Mouse (Mus musculus): ENCODE data around the gene Ssr2. TPM values are rescaled to one million over a fixed set of nuclear protein-coding genes. Genes with fewer than 3 reads are reported as not detected.
A peak's percentile ranks its signal among the peaks of the same experiment; 100 is the strongest.

Gene Ssr2
- polyA plus RNA-seq, 1 experiment from 2014 or later: 301 TPM

- Histone ChIP-seq H3K27me3 (ENCODE audit: control insufficient read depth, insufficient read depth, low read length) (no peaks in the 10 kb centered on the region), H3K4me1 (ENCODE audit: control insufficient read depth, insufficient read depth, low read length) (peaks cover 21% of the 10 kb centered on the region), H3K27ac (ENCODE audit: low read length) (peak overlapping the region; percentile 99), H3K4me3 (ENCODE audit: low read depth, low read length) (peak overlapping the region; percentile 92), H3K9me3 (ENCODE audit: control insufficient read depth, low read depth, low read length) (no peaks in the 10 kb centered on the region), H3K36me3 (ENCODE audit: control insufficient read depth, insufficient read depth, low read length) (peaks cover 32% of the 10 kb centered on the region), H3K9ac (replicated peaks; ENCODE audit: low read depth, low read length) (peak overlapping the region; percentile 88), H3K4me2 (replicated peaks; ENCODE audit: low read depth, low read length) (peak overlapping the region; percentile 72)
- ATAC-seq (ENCODE audit: insufficient number of reproducible peaks, insufficient read depth, low FRiP score, low read depth): peak; percentile 54; the same call in 1 of the 2 replicates
- WGBS: 1% methylated on average over 40 of the region's 41 CpGs
Observed at GRCm38 (mm10) chr3:88553880-88554586, 21.6 kb upstream of the Ssr2 start.

GRCm38 (mm10) chr3:88555069-88555605 lies 20.5 kb upstream of the Ssr2 start:
- H3K9ac ChIP-seq (replicated peaks; ENCODE audit: low read depth, low read length): no peak overlapping the region
- peaks cover 43% of the 10 kb centered on the region for H3K36me3 ChIP-seq (ENCODE audit: control insufficient read depth, insufficient read depth, low read length)

GRCm38 (mm10) chr3:88555731-88556130 lies 19.9 kb upstream of the Ssr2 start:
- Histone ChIP-seq H3K9ac (replicated peaks; ENCODE audit: low read depth, low read length) (no peak overlapping the region), H3K27me3 (ENCODE audit: control insufficient read depth, insufficient read depth, low read length) (no peaks in the 10 kb centered on the region), H3K4me1 (ENCODE audit: control insufficient read depth, insufficient read depth, low read length) (peaks cover 21% of the 10 kb centered on the region), H3K9me3 (ENCODE audit: control insufficient read depth, low read depth, low read length) (no peaks in the 10 kb centered on the region), H3K36me3 (ENCODE audit: control insufficient read depth, insufficient read depth, low read length) (peaks cover 49% of the 10 kb centered on the region), H3K4me2 (replicated peaks; ENCODE audit: low read depth, low read length) (no peak overlapping the region), H3K27ac (ENCODE audit: low read length) (no peak overlapping the region), H3K4me3 (ENCODE audit: low read depth, low read length) (no peak overlapping the region)
- WGBS: 95% methylated on average over 6 of the region's 6 CpGs
- no peak for ATAC-seq (ENCODE audit: insufficient number of reproducible peaks, insufficient read depth, low FRiP score, low read depth)

More at GRCm38 (mm10) chr3:88555069-88555605, 20.5 kb upstream of the Ssr2 start:
- Histone ChIP-seq H3K4me2 (replicated peaks; ENCODE audit: low read depth, low read length) (peak overlapping the region; percentile 72), H3K9me3 (ENCODE audit: control insufficient read depth, low read depth, low read length) (no peaks in the 10 kb centered on the region), H3K4me1 (ENCODE audit: control insufficient read depth, insufficient read depth, low read length) (peaks cover 21% of the 10 kb centered on the region), H3K27me3 (ENCODE audit: control insufficient read depth, insufficient read depth, low read length) (no peaks in the 10 kb centered on the region), H3K4me3 (ENCODE audit: low read depth, low read length) (no peak overlapping the region), H3K27ac (ENCODE audit: low read length) (no peak overlapping the region)
- 81% methylated on average over 5 of the region's 5 CpGs for WGBS
- ATAC-seq (ENCODE audit: insufficient number of reproducible peaks, insufficient read depth, low FRiP score, low read depth): no peak

- no peak overlapping the region for H3K4me2 ChIP-seq (replicated peaks; ENCODE audit: low read depth, low read length)
- no peak overlapping the region for H3K9ac ChIP-seq (replicated peaks; ENCODE audit: low read depth, low read length)
- H3K27me3 ChIP-seq (ENCODE audit: control insufficient read depth, insufficient read depth, low read length): no peaks in the 10 kb centered on the region
- H3K4me3 ChIP-seq (ENCODE audit: low read depth, low read length): no peak overlapping the region
- H3K27ac ChIP-seq (ENCODE audit: low read length): no peak overlapping the region
- 97% methylated on average over 8 of the region's 8 CpGs for WGBS
- no peaks in the 10 kb centered on the region for H3K9me3 ChIP-seq (ENCODE audit: control insufficient read depth, low read depth, low read length)
- peaks cover 17% of the 10 kb centered on the region for H3K4me1 ChIP-seq (ENCODE audit: control insufficient read depth, insufficient read depth, low read length)
- ATAC-seq (ENCODE audit: insufficient number of reproducible peaks, insufficient read depth, low FRiP score, low read depth): no peak
- peaks cover 55% of the 10 kb centered on the region for H3K36me3 ChIP-seq (ENCODE audit: control insufficient read depth, insufficient read depth, low read length)
Observed at GRCm38 (mm10) chr3:88556616-88557015, 19.1 kb upstream of the Ssr2 start.

GRCm38 (mm10) chr3:88559596-88559995 lies 16.1 kb upstream of the Ssr2 start:
- peaks cover 82% of the 10 kb centered on the region for H3K36me3 ChIP-seq (ENCODE audit: control insufficient read depth, insufficient read depth, low read length)
- ATAC-seq (ENCODE audit: insufficient number of reproducible peaks, insufficient read depth, low FRiP score, low read depth): no peak
- no peak overlapping the region for H3K27ac ChIP-seq (ENCODE audit: low read length)
- H3K9me3 ChIP-seq (ENCODE audit: control insufficient read depth, low read depth, low read length): no peaks in the 10 kb centered on the region
- H3K4me3 ChIP-seq (ENCODE audit: low read depth, low read length): no peak overlapping the region
- H3K4me2 ChIP-seq (replicated peaks; ENCODE audit: low read depth, low read length): no peak overlapping the region
- no peaks in the 10 kb centered on the region for H3K27me3 ChIP-seq (ENCODE audit: control insufficient read depth, insufficient read depth, low read length)
- peaks cover 8% of the 10 kb centered on the region for H3K4me1 ChIP-seq (ENCODE audit: control insufficient read depth, insufficient read depth, low read length)
- H3K9ac ChIP-seq (replicated peaks; ENCODE audit: low read depth, low read length): no peak overlapping the region
- WGBS: 96% methylated on average over 9 of the region's 9 CpGs

GRCm38 (mm10) chr3:88561989-88562388 lies 13.7 kb upstream of the Ssr2 start:
- H3K9ac ChIP-seq (replicated peaks; ENCODE audit: low read depth, low read length): no peak overlapping the region

GRCm38 (mm10) chr3:88563442-88563841 lies 12.2 kb upstream of the Ssr2 start:
- Histone ChIP-seq H3K4me1 (ENCODE audit: control insufficient read depth, insufficient read depth, low read length) (no peaks in the 10 kb centered on the region), H3K9ac (replicated peaks; ENCODE audit: low read depth, low read length) (no peak overlapping the region), H3K27ac (ENCODE audit: low read length) (no peak overlapping the region), H3K27me3 (ENCODE audit: control insufficient read depth, insufficient read depth, low read length) (no peaks in the 10 kb centered on the region), H3K9me3 (ENCODE audit: control insufficient read depth, low read depth, low read length) (no peaks in the 10 kb centered on the region), H3K4me2 (replicated peaks; ENCODE audit: low read depth, low read length) (no peak overlapping the region), H3K36me3 (ENCODE audit: control insufficient read depth, insufficient read depth, low read length) (peaks cover 88% of the 10 kb centered on the region), H3K4me3 (ENCODE audit: low read depth, low read length) (no peak overlapping the region)
- ATAC-seq (ENCODE audit: insufficient number of reproducible peaks, insufficient read depth, low FRiP score, low read depth): no peak
- 69% methylated on average over 4 of the region's 4 CpGs for WGBS

More at GRCm38 (mm10) chr3:88561989-88562388, 13.7 kb upstream of the Ssr2 start:
- H3K4me2 ChIP-seq (replicated peaks; ENCODE audit: low read depth, low read length): no peak overlapping the region
- H3K27me3 ChIP-seq (ENCODE audit: control insufficient read depth, insufficient read depth, low read length): no peaks in the 10 kb centered on the region
- no peaks in the 10 kb centered on the region for H3K4me1 ChIP-seq (ENCODE audit: control insufficient read depth, insufficient read depth, low read length)
- H3K9me3 ChIP-seq (ENCODE audit: control insufficient read depth, low read depth, low read length): no peaks in the 10 kb centered on the region
- H3K4me3 ChIP-seq (ENCODE audit: low read depth, low read length): no peak overlapping the region
- 66% methylated on average over 4 of the region's 4 CpGs for WGBS
- no peak for ATAC-seq (ENCODE audit: insufficient number of reproducible peaks, insufficient read depth, low FRiP score, low read depth)
- H3K27ac ChIP-seq (ENCODE audit: low read length): no peak overlapping the region
- H3K36me3 ChIP-seq (ENCODE audit: control insufficient read depth, insufficient read depth, low read length): peaks cover 90% of the 10 kb centered on the region

GRCm38 (mm10) chr3:88563966-88564365 lies 11.7 kb upstream of the Ssr2 start:
- ATAC-seq (ENCODE audit: insufficient number of reproducible peaks, insufficient read depth, low FRiP score, low read depth): no peak
- H3K4me2 ChIP-seq (replicated peaks; ENCODE audit: low read depth, low read length): no peak overlapping the region
- 82% methylated on average over 7 of the region's 7 CpGs for WGBS
- no peaks in the 10 kb centered on the region for H3K4me1 ChIP-seq (ENCODE audit: control insufficient read depth, insufficient read depth, low read length)
- H3K9ac ChIP-seq (replicated peaks; ENCODE audit: low read depth, low read length): no peak overlapping the region
- no peak overlapping the region for H3K4me3 ChIP-seq (ENCODE audit: low read depth, low read length)
- H3K36me3 ChIP-seq (ENCODE audit: control insufficient read depth, insufficient read depth, low read length): peaks cover 89% of the 10 kb centered on the region
- H3K27ac ChIP-seq (ENCODE audit: low read length): no peak overlapping the region
- H3K9me3 ChIP-seq (ENCODE audit: control insufficient read depth, low read depth, low read length): no peaks in the 10 kb centered on the region
- H3K27me3 ChIP-seq (ENCODE audit: control insufficient read depth, insufficient read depth, low read length): no peaks in the 10 kb centered on the region

Measured in stomach, embryonic 14.5 days (tissue).